Mouse (Mus musculus) brain, adult 2 months (tissue): Measurements from ENCODE around the gene Btbd2.

Source experiments
- DNase-seq: peaks from one replicate; pipeline ENCODE4 v3.0.0; 2011; ENCODE audit warnings: low read depth, low spot score

Gene Btbd2

GRCm38 (mm10) chr10:80656863-80657623 lies at the start of gene Btbd2:
Btbd2 (minus strand) TSS chr10:80657071.
- no peak for DNase-seq

- DNase-seq: no peak
Measured at GRCm38 (mm10) chr10:80705479-80705878, 48.6 kb upstream of the Btbd2 start.

GRCm38 (mm10) chr10:80705033-80705432 lies 48.2 kb upstream of the Btbd2 start:
- no peak for DNase-seq

GRCm38 (mm10) chr10:80704418-80704817 lies 47.5 kb upstream of the Btbd2 start:
- no peak for DNase-seq

- DNase-seq: no peak
Measured at GRCm38 (mm10) chr10:80703643-80704042, 46.8 kb upstream of the Btbd2 start.

- DNase-seq: peak; percentile 97
Measured at GRCm38 (mm10) chr10:80702536-80703390, 45.9 kb upstream of the Btbd2 start.

- DNase-seq: peak; percentile 100
Measured at GRCm38 (mm10) chr10:80701721-80702535, 45.1 kb upstream of the Btbd2 start, which contains the start of the genes Mob3a and Izumo4. Mob3a (minus strand) TSS chr10:80701977. Izumo4 (plus strand) TSS chr10:80702184.

- DNase-seq: no peak
Measured at GRCm38 (mm10) chr10:80700732-80701131, 43.9 kb upstream of the Btbd2 start.

GRCm38 (mm10) chr10:80700038-80700504 lies 43.2 kb upstream of the Btbd2 start:
- DNase-seq: no peak

GRCm38 (mm10) chr10:80698605-80699004 lies 41.7 kb upstream of the Btbd2 start:
- no peak for DNase-seq

GRCm38 (mm10) chr10:80697812-80698211 lies 40.9 kb upstream of the Btbd2 start:
- no peak for DNase-seq

- no peak for DNase-seq
Measured at GRCm38 (mm10) chr10:80697393-80697787, 40.5 kb upstream of the Btbd2 start.

GRCm38 (mm10) chr10:80696502-80697392 lies 39.9 kb upstream of the Btbd2 start:
- no peak for DNase-seq

- DNase-seq: no peak
Measured at GRCm38 (mm10) chr10:80695801-80696501, 39.1 kb upstream of the Btbd2 start.

- peak; percentile 63 for DNase-seq
Measured at GRCm38 (mm10) chr10:80695186-80695585, 38.3 kb upstream of the Btbd2 start.

GRCm38 (mm10) chr10:80694159-80694938 lies 37.5 kb upstream of the Btbd2 start:
- no peak for DNase-seq

- no peak for DNase-seq
Measured at GRCm38 (mm10) chr10:80693401-80694045, 36.7 kb upstream of the Btbd2 start.
